Mouse (Mus musculus) kidney, embryonic 16.5 days (tissue): ENCODE data around the gene Slc18a3. TPM values are rescaled to one million over a fixed set of nuclear protein-coding genes. Genes with fewer than 3 reads are reported as not detected.

Experiments
- ATAC-seq: fragments of 200-750 bp; cut with Nextera tagmentation; 2 replicates; pipeline ENCODE4 v1.8.0; 2017; ENCODE audit warnings: moderate TSS enrichment; ENCODE audit not compliant: low FRiP score, low TSS enrichment
- H3K27ac ChIP-seq: fragments of 300-500 bp; sonication (generic); 2 replicates; pipeline ENCODE4 v1.5.1; 2014; ENCODE audit warnings: low read length
- H3K27me3 ChIP-seq: fragments of 300-500 bp; sonication (generic); 2 replicates; pipeline ENCODE4 v1.6.1; 2014; ENCODE audit warnings: low read length, control low read depth, mixed read lengths; ENCODE audit not compliant: insufficient read depth
- H3K36me3 ChIP-seq: fragments of 300-500 bp; sonication (generic); 2 replicates; pipeline ENCODE4 v1.6.1; 2014; ENCODE audit warnings: low read length, control low read depth, mixed read lengths; ENCODE audit not compliant: insufficient read depth
- H3K4me1 ChIP-seq: fragments of 300-500 bp; sonication (generic); 2 replicates; pipeline ENCODE4 v1.6.1; 2014; ENCODE audit warnings: low read length, control low read depth, mixed read lengths; ENCODE audit not compliant: insufficient read depth
- H3K4me2 ChIP-seq: fragments of 300-500 bp; sonication (generic); replicated peaks from 2 replicates; pipeline ENCODE4 v1.6.1; 2014; ENCODE audit warnings: low read depth, low read length
- H3K4me3 ChIP-seq: fragments of 300-500 bp; sonication (generic); 2 replicates; pipeline ENCODE4 v1.5.1; 2014; ENCODE audit warnings: mild to moderate bottlenecking, low read length
- H3K9ac ChIP-seq: fragments of 300-500 bp; sonication (generic); replicated peaks from 2 replicates; pipeline ENCODE4 v1.6.1; 2014; ENCODE audit warnings: low read length
- H3K9me3 ChIP-seq: fragments of 300-500 bp; sonication (generic); 2 replicates; pipeline ENCODE4 v1.6.1; 2016; ENCODE audit warnings: low read length, control low read depth
- WGBS: fragments of 180-500 bp; shearing (Covaris S2); extraction: QIAGEN DNeasy Blood & Tissue Kit; methylation state at CpG from one replicate; pipeline ENCODE4 v1.1.7; 2014; 5-methylcytosine and 5-hydroxymethylcytosine counted together
- polyA plus RNA-seq: library from polyadenylated mRNA; unstranded; fragments of >200 nt; fragmentation: Nextera tagmentation; extraction: Ambion mirVana; gene quantifications from 2 replicates; pipeline ENCODE4 v1.2.1, GENCODE M21; 2015

Slc18a3 gene
- polyA plus RNA-seq, 1 experiment from 2014 or later = 0.29 TPM

DNA sequence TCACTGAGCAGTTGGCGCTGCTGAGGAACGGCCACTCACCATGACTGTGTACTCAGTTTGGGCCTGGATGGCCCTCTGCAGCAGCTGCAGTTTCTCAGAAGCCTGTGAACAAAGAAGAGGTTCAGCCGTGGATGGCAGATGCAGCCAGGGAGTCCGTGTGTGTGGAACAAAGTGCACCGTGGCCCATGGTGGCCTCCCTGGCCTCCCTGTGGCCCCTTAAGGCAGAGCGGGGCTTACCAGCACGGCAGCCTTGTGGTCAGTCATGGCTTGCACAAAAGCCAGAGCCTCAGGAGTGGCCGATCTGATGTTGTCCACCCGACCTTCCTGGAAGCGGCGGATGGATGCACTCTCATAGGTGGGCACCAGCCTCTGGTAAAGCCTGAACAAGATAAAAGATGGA, 45.9 kb downstream of the Slc18a3 start:
- H3K4me1 ChIP-seq = no peaks in the 10 kb centered on the region
- H3K36me3 ChIP-seq = no peaks in the 10 kb centered on the region
- no peak overlapping the region for H3K9ac ChIP-seq
- H3K27ac ChIP-seq = no peak overlapping the region
- H3K4me3 ChIP-seq = no peak overlapping the region
- no peak overlapping the region for H3K4me2 ChIP-seq
- no peak for ATAC-seq
- WGBS = 53% methylated on average over 11 of the region's 11 CpGs
- H3K27me3 ChIP-seq = no peaks in the 10 kb centered on the region
- H3K9me3 ChIP-seq = peaks cover 7% of the 10 kb centered on the region; the same call in 1 of the 2 replicates

Other genes starting within 250 kb of the Slc18a3 start
- gene Ogdhl, start 142.8 kb downstream of the Slc18a3 start, polyA plus RNA-seq = 10.7 and 11.4 TPM in 2 replicates
- gene 1700024G13Rik, start 76.5 kb downstream of the Slc18a3 start, polyA plus RNA-seq = not detected in 2 replicates
- 0.05 and 0.10 TPM in 2 replicates for gene Chat, start 1.1 kb upstream of the Slc18a3 start, polyA plus RNA-seq
- 17.7 and 20.3 TPM in 2 replicates for gene Ercc6, start 48.7 kb upstream of the Slc18a3 start, polyA plus RNA-seq
- gene Prrxl1, start 134.6 kb upstream of the Slc18a3 start, polyA plus RNA-seq = 0.06 and 0.08 TPM in 2 replicates
- 0.14 and 0.23 TPM in 2 replicates for gene 3425401B19Rik, start 220.4 kb upstream of the Slc18a3 start, polyA plus RNA-seq